Mouse (Mus musculus): ENCODE measurements around the gene Pop5.

Pop5 gene

GRCm38 (mm10) chr5:115262502-115263291, 27.1 kb downstream of the Pop5 start:
- no peak for DNase-seq (ENCODE audit: extremely low read depth, low read depth, low spot score)

DNA sequence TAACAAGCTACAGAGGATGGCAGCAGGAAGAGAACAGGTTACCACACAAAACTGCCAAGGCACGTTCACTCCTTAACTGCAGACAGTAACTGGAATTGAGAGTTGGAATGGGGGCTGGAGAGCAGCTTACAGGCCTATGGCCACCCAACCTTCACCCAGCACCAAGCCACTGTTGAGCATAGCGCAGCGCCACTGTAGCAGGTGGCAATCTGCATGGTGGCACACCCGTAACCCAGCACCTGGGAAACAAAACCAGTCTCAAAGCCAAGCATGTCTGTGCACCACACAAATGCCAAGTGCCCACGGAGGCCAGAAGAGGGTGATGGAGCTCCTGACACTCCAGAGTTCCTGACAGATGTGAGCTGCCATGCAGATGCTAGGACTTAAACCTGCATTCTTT, 30.7 kb downstream of the Pop5 start:
- no peak for DNase-seq (ENCODE audit: extremely low read depth, low read depth, low spot score)

- DNase-seq (ENCODE audit: extremely low read depth, low read depth, low spot score): peak; percentile 63
Observed at GRCm38 (mm10) chr5:115266787-115267468, 31.3 kb downstream of the Pop5 start.

GRCm38 (mm10) chr5:115267469-115268045, 31.9 kb downstream of the Pop5 start:
- DNase-seq (ENCODE audit: extremely low read depth, low read depth, low spot score): no peak

DNA sequence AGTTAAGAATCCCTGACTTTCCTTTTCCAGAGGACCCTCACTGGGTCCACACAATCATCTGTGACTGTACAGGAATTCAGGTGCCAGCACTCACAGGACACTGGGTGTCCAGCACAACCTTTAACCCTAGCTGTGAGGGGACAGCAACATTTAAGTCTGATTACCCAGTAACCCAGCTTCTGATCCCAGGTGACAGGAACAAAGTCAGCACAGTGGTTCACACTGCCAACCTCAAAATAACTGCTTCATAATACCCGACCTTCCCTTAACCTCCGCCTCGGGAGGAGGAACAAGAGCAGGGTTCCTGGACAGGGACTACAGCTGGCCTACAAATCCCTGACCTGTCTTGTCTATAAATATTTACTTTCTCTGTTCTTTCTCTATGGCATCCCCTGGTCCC, 32.6 kb downstream of the Pop5 start:
- no peak for DNase-seq (ENCODE audit: extremely low read depth, low read depth, low spot score)

DNA sequence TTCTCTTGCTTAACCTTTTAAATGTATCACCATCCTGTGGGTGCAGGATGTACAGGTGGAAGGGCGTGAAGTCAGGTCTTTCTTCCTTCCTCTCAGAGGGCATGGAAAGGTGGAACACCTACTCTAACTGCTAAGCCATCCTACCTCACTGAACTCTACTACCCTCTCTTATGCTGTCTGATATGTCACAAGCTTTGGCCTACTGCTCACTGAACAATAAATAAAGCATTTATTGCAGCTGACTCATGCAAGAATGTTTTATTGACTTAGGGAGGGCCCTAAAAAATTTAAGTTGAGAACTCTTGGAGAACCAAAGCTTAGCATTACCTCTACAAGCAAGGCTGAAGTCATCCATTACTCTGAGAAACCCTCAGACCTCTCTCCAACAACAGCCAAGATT, 34.3 kb downstream of the Pop5 start:
- DNase-seq (ENCODE audit: extremely low read depth, low read depth, low spot score): no peak

DNA sequence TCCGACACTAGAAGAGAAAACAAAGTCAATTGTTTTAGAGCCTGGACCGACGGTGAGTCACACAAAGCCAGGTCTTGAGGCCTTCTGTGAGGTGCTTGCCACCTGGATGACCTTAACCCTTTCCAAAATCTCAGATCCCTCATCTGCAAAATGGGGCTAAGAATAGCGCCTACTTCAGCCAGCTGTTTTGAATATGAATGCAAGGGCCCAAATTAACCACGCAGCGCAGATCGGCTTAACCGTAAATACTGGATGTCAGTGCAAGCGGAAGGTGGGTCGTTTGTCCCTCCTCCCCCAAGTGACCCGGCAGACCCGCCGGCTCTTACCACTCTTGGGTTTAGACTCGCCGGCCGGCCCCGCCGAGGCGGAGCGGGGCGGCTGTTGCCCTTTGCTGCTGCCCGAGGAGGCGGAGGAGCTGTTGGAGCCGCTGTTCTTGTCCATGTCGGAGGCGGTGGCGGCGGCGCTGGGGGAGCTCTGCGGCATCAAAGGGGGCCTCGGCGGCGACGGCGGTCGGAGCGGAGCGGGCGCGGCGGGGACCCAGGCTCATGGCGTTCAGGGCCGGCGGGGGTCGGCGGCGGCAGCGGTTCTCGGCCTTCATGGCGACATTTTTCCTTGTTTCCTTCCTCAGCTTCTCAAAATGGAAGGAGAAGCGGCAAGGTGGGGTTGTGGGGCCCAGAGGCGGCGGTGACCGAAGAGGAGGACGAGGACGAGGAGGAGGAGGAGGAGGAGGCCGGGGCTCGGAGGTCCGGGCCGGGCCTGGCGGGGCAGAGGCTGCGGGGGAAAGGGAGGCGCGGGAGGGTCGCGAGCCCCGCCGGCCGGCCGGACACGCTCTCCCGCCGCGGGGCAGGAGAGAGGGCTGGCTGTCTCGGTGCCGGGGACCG, 36.5 kb downstream of the Pop5 start:
- no peak for DNase-seq (ENCODE audit: extremely low read depth, low read depth, low spot score)

- DNase-seq (ENCODE audit: extremely low read depth, low read depth, low spot score): no peak
Observed at GRCm38 (mm10) chr5:115272812-115273548, 37.3 kb downstream of the Pop5 start, which contains the start of gene Rnf10. Gene Rnf10, minus strand, starts transcription at chr5:115272898.

DNA sequence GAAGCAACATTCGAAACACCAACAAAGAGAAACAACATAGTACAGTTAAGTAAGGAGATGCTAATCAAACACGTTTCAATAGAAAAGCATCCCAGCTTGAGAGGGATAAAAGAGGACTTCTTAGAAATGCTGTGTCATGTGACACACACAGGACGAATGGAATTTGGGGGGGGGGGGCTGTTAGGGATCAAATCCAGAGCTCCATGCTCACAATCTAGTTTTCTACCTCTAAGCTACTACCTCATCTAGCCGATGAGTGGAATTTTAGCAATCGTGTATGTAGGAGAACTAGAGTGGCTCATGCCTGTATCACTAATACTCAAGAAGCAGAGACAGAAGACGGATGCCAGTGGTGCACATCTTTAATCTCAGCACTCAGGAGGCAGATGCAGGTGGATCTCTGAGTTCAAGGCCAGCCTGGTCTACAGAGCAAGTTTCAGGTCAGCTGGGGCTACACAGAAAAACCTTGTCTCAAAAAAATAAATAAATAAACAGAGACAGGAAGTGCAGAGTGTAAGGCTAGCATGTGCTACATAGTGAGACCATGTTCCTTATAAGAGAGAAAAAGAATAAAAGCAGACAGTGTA, 38.0 kb downstream of the Pop5 start:
- no peak for DNase-seq (ENCODE audit: extremely low read depth, low read depth, low spot score)

DNA sequence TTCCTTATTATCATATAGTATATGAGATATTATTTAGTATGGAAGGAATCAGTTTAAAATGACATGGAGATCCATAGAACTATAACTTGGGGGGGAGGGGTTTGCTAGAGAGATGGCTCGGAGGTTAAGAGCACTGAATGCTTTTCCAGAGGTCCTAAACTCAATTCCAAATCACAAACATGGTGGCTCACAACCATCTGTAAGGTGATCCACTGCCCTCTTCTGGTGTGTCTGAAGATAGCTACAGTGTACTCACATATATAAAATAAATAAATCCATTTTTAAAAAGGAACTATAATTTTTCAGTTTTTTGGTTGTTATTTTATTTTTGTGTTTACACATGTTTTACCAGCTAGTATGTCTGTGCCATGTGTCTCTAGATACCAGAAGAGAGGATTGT, 38.7 kb downstream of the Pop5 start:
- DNase-seq (ENCODE audit: extremely low read depth, low read depth, low spot score): no peak

DNA sequence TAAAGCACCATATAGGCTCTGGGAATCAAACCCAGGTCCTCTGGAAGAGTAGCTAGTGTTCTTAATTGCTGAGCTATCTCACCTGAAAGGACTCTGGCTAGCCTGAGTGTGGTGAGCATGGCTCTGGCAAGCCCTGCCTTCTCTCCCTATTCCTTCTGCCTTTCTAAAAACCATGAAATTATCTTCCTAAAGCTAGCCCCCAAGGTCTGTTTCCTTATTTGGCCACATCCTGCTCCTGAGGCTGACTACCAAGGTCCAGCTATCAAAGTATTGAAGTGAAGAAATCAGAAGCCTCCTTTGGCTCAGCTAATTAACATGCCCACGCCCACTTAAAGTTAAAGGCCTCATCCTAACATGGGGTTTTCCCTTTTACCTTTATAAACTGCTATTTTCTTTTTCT, 39.1 kb downstream of the Pop5 start:
- no peak for DNase-seq (ENCODE audit: extremely low read depth, low read depth, low spot score)

DNA sequence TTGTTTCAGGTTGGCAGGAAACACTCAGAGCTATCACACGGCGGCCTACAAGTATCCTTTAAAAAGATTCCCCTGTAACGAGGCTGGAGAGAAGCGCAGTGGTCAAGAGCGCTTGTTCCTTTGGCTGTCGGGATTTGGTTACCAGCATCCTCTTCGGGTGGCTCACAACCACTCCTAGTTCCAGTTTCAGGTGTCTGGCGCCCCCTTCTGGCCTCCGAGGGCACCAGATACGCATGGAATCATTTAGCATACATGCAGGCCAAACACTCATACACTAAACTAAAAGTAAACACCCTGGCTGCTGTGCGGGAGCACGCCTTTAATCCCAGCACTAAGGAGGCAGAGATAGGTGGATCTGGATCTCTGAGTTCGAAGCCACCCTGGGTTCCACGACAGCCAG, 40.4 kb downstream of the Pop5 start:
- DNase-seq (ENCODE audit: extremely low read depth, low read depth, low spot score): no peak

GRCm38 (mm10) chr5:115278053-115278452, 42.4 kb downstream of the Pop5 start:
- no peak for DNase-seq (ENCODE audit: extremely low read depth, low read depth, low spot score)

DNA sequence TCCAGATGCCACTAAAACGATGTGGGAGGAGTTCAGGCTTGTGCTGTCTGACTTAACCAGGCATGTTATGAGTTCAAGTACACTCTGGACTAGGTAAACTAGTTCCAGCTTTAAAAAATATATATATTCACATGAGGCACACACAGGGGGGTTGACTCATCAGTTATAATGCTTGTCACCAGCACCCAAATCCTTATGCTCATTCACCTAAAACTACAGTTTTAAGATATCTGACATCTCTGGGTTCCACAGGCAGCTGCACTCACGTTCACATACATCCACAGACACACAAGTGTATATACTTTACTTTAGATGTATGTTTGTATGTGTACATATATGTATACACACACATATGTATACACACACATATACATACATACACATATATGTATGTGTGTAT, 43.1 kb downstream of the Pop5 start:
- no peak for DNase-seq (ENCODE audit: extremely low read depth, low read depth, low spot score)

DNA sequence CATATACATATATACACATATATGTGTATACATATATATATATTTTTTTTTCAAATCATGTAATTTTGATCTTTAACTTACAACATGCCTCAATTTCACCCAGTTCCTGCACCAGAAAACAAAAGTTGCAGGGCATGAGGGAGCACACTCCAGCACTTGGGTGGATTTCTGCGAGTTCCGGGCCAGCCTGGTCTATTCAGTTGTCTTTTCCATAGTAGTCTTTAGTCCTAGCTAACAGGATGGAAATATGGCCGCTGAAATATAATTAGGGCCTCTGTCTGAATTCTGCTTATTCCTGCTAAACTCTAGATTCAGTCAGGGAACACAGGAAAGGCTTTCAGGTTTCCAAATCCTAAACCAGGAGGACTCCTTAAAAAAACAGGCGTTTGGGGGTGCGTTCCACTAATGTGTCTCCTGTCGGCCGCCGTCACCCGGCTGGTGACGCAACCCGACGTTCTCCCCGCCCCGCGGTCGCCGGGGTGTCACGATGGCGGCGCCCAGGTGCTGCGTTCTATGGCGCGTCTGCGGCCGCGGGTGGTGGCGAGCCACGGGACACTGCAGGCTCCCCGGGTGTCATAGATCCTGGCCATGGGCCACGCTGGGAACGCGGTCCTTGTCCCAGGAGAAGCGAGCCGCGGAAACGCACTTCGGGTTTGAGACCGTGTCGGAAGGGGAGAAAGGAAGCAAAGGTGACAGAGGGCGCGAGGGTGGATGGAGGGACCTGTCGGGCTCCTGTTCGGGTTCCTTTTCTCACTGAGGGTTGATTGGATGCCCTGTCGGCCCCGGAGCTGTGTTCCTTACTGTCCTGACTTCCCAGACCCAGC, 43.8 kb downstream of the Pop5 start, which contains the start of gene Coq5:
Gene Coq5, plus strand, starts transcription at position 441 of the 824 bp plus-strand sequence.
- no peak for DNase-seq (ENCODE audit: extremely low read depth, low read depth, low spot score)

GRCm38 (mm10) chr5:115280050-115280687, 44.5 kb downstream of the Pop5 start:
- no peak for DNase-seq (ENCODE audit: extremely low read depth, low read depth, low spot score)

- no peak for DNase-seq (ENCODE audit: extremely low read depth, low read depth, low spot score)
Observed at GRCm38 (mm10) chr5:115284735-115285134, 49.1 kb downstream of the Pop5 start.

DNA sequence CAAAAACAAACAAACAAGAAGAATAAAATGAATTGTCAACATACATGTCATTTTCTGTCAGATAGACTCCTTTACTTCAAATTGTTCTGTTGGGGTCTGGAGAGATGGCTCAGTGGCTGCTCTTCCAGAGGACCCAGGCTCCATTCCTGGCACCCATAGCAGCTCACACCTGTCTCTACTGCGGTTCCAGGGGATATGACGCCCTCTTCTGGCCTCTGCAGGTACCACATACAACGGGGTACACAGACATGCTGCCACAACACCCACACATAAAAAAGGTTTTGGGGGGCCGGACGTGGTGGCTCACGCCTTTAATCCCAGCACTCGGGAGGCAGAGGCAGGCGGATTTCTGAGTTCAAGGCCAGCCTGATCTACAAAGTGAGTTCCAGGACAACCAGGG, 58.5 kb downstream of the Pop5 start:
- DNase-seq (ENCODE audit: extremely low read depth, low read depth, low spot score): no peak
